Mouse (Mus musculus): ENCODE results near the gene Slc38a2.

Gene Slc38a2

GRCm38 (mm10) chr15:96641111-96641820 is 58.3 kb downstream of the Slc38a2 start:
- no peak for TF ChIP-seq NANOG (IDR thresholded peaks at IDR 0.05; ENCODE audit: borderline replicate concordance, low read length)
- TF ChIP-seq CTCF (conservative IDR thresholded peaks at IDR 0.05; ENCODE audit: low read length) = no peak
- no peak for TF ChIP-seq POU5F1 (IDR thresholded peaks at IDR 0.05; ENCODE audit: borderline replicate concordance, low read length)
- H3K9me3 ChIP-seq (ENCODE audit: low read length) = no peaks in the 10 kb centered on the region
- peak overlapping the region; percentile 89 for H3K4me3 ChIP-seq (replicated peaks; ENCODE audit: low read length)
- no peaks in the 10 kb centered on the region for H3K27me3 ChIP-seq (ENCODE audit: insufficient read depth, low read length)
- H3K4me1 ChIP-seq (replicated peaks; ENCODE audit: low read depth, low read length) = peaks cover 72% of the 10 kb centered on the region
- H3K36me3 ChIP-seq (ENCODE audit: insufficient read depth, low read length) = peaks cover 18% of the 10 kb centered on the region

DNA sequence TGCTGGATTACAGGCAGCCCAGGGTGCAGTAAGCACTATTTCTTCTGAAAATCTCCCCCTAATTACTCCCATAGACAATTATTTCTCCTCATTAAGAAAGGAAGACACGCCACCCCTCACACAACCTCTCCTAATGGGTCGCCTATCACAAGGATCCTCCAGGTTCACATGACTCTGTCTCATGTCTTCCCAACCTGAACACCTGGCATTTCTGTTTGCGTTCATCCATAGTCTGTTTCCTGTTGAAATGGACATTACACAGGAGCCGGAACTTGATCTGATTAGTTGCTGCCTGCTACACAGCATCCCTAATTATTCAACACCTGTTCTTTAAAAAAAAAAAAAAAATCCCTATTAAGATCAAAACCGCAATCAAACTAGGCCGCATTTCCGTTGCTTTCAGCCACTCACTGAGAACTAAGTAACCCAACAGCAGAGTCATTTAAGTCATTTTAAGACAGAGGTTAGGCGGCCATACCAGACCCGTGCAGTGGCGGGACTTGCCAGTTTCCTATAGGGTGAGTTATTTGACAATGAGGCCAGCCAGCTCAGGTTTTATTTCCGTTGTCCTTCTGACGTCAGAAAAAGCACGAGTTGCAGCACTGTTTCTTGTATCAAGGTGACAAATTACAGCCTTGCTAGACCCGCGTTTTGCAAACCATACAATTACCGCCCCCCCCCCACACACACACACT is 59.1 kb downstream of the Slc38a2 start:
- Histone ChIP-seq H3K36me3 (ENCODE audit: insufficient read depth, low read length) (peaks cover 18% of the 10 kb centered on the region), H3K4me3 (replicated peaks; ENCODE audit: low read length) (peak overlapping the region; percentile 89), H3K9me3 (ENCODE audit: low read length) (no peaks in the 10 kb centered on the region), H3K27me3 (ENCODE audit: insufficient read depth, low read length) (no peaks in the 10 kb centered on the region), H3K4me1 (replicated peaks; ENCODE audit: low read depth, low read length) (peaks cover 80% of the 10 kb centered on the region)
- TF ChIP-seq CTCF (conservative IDR thresholded peaks at IDR 0.05; ENCODE audit: low read length) (no peak), NANOG (IDR thresholded peaks at IDR 0.05; ENCODE audit: borderline replicate concordance, low read length) (no peak), POU5F1 (IDR thresholded peaks at IDR 0.05; ENCODE audit: borderline replicate concordance, low read length) (no peak)

DNA sequence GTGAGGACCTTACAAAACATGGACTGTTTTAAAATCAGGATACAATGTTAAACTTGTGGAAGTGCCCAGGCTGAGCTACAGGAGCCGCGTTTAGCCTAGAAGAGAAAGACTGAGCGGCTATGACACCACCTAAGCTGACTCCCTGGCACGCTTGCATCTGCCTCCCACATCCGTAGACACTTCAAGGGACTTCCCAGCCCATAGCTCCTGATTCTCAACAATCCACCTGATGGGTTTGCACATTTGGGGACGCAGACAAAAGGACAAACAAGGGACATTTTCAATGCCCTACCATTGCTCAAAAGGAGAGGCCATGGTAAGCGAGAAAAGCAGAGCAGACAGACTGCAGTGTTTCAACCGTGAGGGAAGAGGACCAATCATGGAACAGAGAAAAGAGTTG is 59.9 kb downstream of the Slc38a2 start:
- TF ChIP-seq CTCF (conservative IDR thresholded peaks at IDR 0.05; ENCODE audit: low read length) (no peak), POU5F1 (IDR thresholded peaks at IDR 0.05; ENCODE audit: borderline replicate concordance, low read length) (no peak), NANOG (IDR thresholded peaks at IDR 0.05; ENCODE audit: borderline replicate concordance, low read length) (no peak)
- Histone ChIP-seq H3K36me3 (ENCODE audit: insufficient read depth, low read length) (peaks cover 18% of the 10 kb centered on the region), H3K4me1 (replicated peaks; ENCODE audit: low read depth, low read length) (peaks cover 77% of the 10 kb centered on the region), H3K9me3 (ENCODE audit: low read length) (no peaks in the 10 kb centered on the region), H3K4me3 (replicated peaks; ENCODE audit: low read length) (peak overlapping the region; percentile 89), H3K27me3 (ENCODE audit: insufficient read depth, low read length) (no peaks in the 10 kb centered on the region)

DNA sequence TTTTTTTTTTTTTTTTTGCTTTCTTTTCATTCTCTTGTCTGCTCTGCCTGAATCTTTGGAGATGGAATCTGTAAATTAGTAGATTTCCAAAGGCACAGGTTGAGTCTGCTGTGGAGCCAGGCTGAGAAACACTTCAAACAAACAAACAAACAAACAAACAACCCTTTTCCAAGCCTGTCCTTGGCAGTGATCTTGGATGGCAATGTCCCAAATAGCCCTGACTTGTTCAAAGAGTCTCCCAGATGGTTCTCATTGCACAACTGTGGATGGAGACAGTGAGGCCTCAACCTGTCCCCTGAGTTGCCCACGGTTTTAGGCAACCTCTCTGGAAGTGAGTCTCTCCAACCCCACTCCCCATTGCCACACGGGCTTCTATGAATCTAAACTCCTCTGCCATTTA is 60.9 kb downstream of the Slc38a2 start:
- Histone ChIP-seq H3K4me3 (replicated peaks; ENCODE audit: low read length) (peak overlapping the region; percentile 89), H3K27me3 (ENCODE audit: insufficient read depth, low read length) (no peaks in the 10 kb centered on the region), H3K36me3 (ENCODE audit: insufficient read depth, low read length) (peaks cover 21% of the 10 kb centered on the region), H3K9me3 (ENCODE audit: low read length) (no peaks in the 10 kb centered on the region), H3K4me1 (replicated peaks; ENCODE audit: low read depth, low read length) (peaks cover 75% of the 10 kb centered on the region)
- TF ChIP-seq CTCF (conservative IDR thresholded peaks at IDR 0.05; ENCODE audit: low read length) (no peak), NANOG (IDR thresholded peaks at IDR 0.05; ENCODE audit: borderline replicate concordance, low read length) (no peak), POU5F1 (IDR thresholded peaks at IDR 0.05; ENCODE audit: borderline replicate concordance, low read length) (no peak)

DNA sequence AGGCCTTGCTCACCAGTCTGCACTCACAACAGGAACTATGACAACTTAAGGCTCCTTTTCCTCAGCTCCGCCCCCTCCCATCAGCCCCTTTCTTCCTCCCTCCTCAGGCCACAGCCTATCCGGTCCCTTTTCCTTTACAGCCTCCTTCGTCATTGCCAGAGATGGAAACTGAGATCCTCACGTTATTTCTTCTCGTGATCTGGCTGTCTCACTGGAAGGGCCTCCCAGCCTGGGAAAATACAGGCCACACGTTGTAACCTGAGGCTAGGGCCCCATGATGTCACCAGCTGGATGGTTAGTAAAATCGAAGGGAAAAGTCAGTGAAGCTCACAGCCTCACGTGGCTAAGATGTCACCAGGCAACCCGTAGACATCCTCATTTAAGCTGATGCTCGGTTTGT is 61.4 kb downstream of the Slc38a2 start:
- Histone ChIP-seq H3K4me1 (replicated peaks; ENCODE audit: low read depth, low read length) (peaks cover 76% of the 10 kb centered on the region), H3K36me3 (ENCODE audit: insufficient read depth, low read length) (peaks cover 25% of the 10 kb centered on the region), H3K9me3 (ENCODE audit: low read length) (no peaks in the 10 kb centered on the region), H3K27me3 (ENCODE audit: insufficient read depth, low read length) (no peaks in the 10 kb centered on the region), H3K4me3 (replicated peaks; ENCODE audit: low read length) (peak overlapping the region; percentile 89)
- TF ChIP-seq POU5F1 (IDR thresholded peaks at IDR 0.05; ENCODE audit: borderline replicate concordance, low read length) = no peak
- no peak for TF ChIP-seq CTCF (conservative IDR thresholded peaks at IDR 0.05; ENCODE audit: low read length)
- no peak for TF ChIP-seq NANOG (IDR thresholded peaks at IDR 0.05; ENCODE audit: borderline replicate concordance, low read length)
